In genomic region chr10:41435141-41435540, GRCm38 (mm10) we compare ENCODE assay signal across 17 mouse cellular contexts. TPM values are rescaled to one million over a fixed set of nuclear protein-coding genes. Genes with fewer than 3 reads are reported as not detected.
A peak's percentile ranks its signal among the peaks of the same experiment; 100 is the strongest.
DNase-seq lines count a peak whose midpoint lies in the region; ATAC-seq and TF ChIP-seq lines count a peak whose summit lies in the region.
"Had no signal": no experiment of that assay in that cellular context is flagged by ENCODE, and none has a peak within 500 bp of the region (broad histone marks: within the 10 kb centered on the region; RNA-seq: fewer than 3 reads in every experiment).

No protein-coding gene starts in this region.

- no peak overlapping the region for H3K4me2 ChIP-seq in heart, embryonic 12.5 days
- no peak overlapping the region for H3K4me2 ChIP-seq in lung, embryonic 14.5 days
- H3K4me2 ChIP-seq: forebrain, embryonic 13.5 days; heart, embryonic 13.5 days; hindbrain, embryonic 14.5 days; intestine, embryonic 15.5 days had no signal

- intact Hi-C loops in heart, postnatal 10 days (cut with DNase I): loop anchor here (10.0 kb wide), 2 partner anchors 70 to 250 kb away; no protein-coding TSS in a partner anchor
- intact Hi-C loops in left cerebral cortex, postnatal 14 days (cut with DNase I): no loop called here

- no peak overlapping the region for H3K9ac ChIP-seq in heart, embryonic 12.5 days
- H3K9ac ChIP-seq in lung, embryonic 14.5 days: no peak overlapping the region
- H3K9ac ChIP-seq: forebrain, embryonic 13.5 days; forebrain, postnatal 0 days; heart, embryonic 13.5 days; hindbrain, embryonic 14.5 days; intestine, embryonic 15.5 days had no signal

- no peak for TF ChIP-seq CTCF in lung, embryonic 14.5 days (IDR thresholded peaks at IDR 0.05; ENCODE audit: low read depth)

- no peak overlapping the region for H3K27ac ChIP-seq in heart, embryonic 12.5 days (ENCODE audit: poor library complexity, severe bottlenecking)
- H3K27ac ChIP-seq in lung, embryonic 14.5 days (ENCODE audit: low read depth): no peak overlapping the region
- H3K27ac ChIP-seq: forebrain, embryonic 13.5 days; heart, embryonic 13.5 days; hindbrain, embryonic 14.5 days; intestine, embryonic 15.5 days had no signal

- H3K4me3 ChIP-seq in heart, embryonic 12.5 days: no peak overlapping the region
- H3K4me3 ChIP-seq in lung, embryonic 14.5 days (ENCODE audit: low read depth, low read length): no peak overlapping the region
- H3K4me3 ChIP-seq: forebrain, embryonic 13.5 days; heart, embryonic 13.5 days; intestine, embryonic 15.5 days had no signal

- H3K9me3 ChIP-seq in heart, embryonic 12.5 days (replicated peaks): no peaks in the 10 kb centered on the region
- H3K9me3 ChIP-seq in lung, embryonic 14.5 days (ENCODE audit: low read depth, low read length): no peaks in the 10 kb centered on the region
- H3K9me3 ChIP-seq: forebrain, embryonic 13.5 days; G1E; heart, embryonic 13.5 days; intestine, embryonic 15.5 days had no signal

- peak; percentile 2 for DNase-seq in embryo, embryonic 10.5 days (ENCODE audit: low spot score)
- no peak for DNase-seq in embryo, embryonic 11 days
- DNase-seq in heart, postnatal 10 days: no peak
- peak; percentile 4 for DNase-seq in lung, embryonic 14.5 days
- DNase-seq in lung, postnatal 25 days (ENCODE audit: low spot score): no peak
- peak; percentile 11 for DNase-seq in mesoderm, embryonic 11.5 days (ENCODE audit: low read depth, low spot score)
- no peak for DNase-seq in left cerebral cortex, postnatal 14 days (ENCODE audit: low spot score in 2 of 2)

- ATAC-seq in heart, embryonic 12.5 days (ENCODE audit: insufficient number of reproducible peaks, low FRiP score): peak; percentile 53; the same call in 1 of the 2 replicates
- no peak for ATAC-seq in lung, embryonic 14.5 days (ENCODE audit: insufficient read depth)
- ATAC-seq: forebrain, embryonic 13.5 days; forebrain, postnatal 0 days; intestine, embryonic 15.5 days had no signal

- 13% methylated on average over 3 of the region's 3 CpGs for WGBS in heart, embryonic 12.5 days
- 20% methylated on average over 3 of the region's 3 CpGs for WGBS in lung, embryonic 14.5 days

- peaks cover 3% of the 10 kb centered on the region; the same call in 1 of the 2 replicates for H3K4me1 ChIP-seq in heart, embryonic 12.5 days (replicated peaks)
- H3K4me1 ChIP-seq in lung, embryonic 14.5 days (ENCODE audit: insufficient read depth): no peaks in the 10 kb centered on the region
- H3K4me1 ChIP-seq: forebrain, embryonic 13.5 days; intestine, embryonic 15.5 days had no signal

- H3K27me3 ChIP-seq in heart, embryonic 12.5 days (replicated peaks): no peaks in the 10 kb centered on the region; the same call in 1 of the 2 replicates
- H3K27me3 ChIP-seq in lung, embryonic 14.5 days (ENCODE audit: insufficient read depth, low read length): no peaks in the 10 kb centered on the region
- H3K27me3 ChIP-seq: intestine, embryonic 15.5 days had no signal

- no peaks in the 10 kb centered on the region for H3K36me3 ChIP-seq in heart, embryonic 12.5 days
- no peaks in the 10 kb centered on the region for H3K36me3 ChIP-seq in lung, embryonic 14.5 days (ENCODE audit: insufficient read depth)
- H3K36me3 ChIP-seq: G1E; heart, embryonic 13.5 days; intestine, embryonic 15.5 days had no signal

RNA-seq across cellular contexts. Expression of gene Zbtb24, which starts 15.0 kb away (rescaled TPM):
- 13.3 and 13.5 TPM in 2 replicates for polyA plus RNA-seq in heart, embryonic 12.5 days (2016; fragmentation: Nextera tagmentation; extraction: Ambion mirVana)
- total RNA-seq in heart, postnatal 10 days (2021): 10 to 100 TPM in 1 of 2 experiments, 1 to 10 TPM in 1; 9.7 to 12.3 TPM
- polyA plus RNA-seq in lung, embryonic 14.5 days (2014; fragmentation: Nextera tagmentation; extraction: Ambion mirVana): 17.1 and 19.2 TPM in 2 replicates
- total RNA-seq in left cerebral cortex, postnatal 14 days (2021): 10 to 100 TPM; 15.6 to 17.8 TPM

RNA-seq across cellular contexts. Expression of gene Mical1, which starts 41.0 kb away (rescaled TPM):
- polyA plus RNA-seq in heart, embryonic 12.5 days (2016; fragmentation: Nextera tagmentation; extraction: Ambion mirVana): 38.9 and 45.3 TPM in 2 replicates
- total RNA-seq in heart, postnatal 10 days (2021): 10 to 100 TPM; 34.3 to 39.2 TPM
- 75.1 and 78.7 TPM in 2 replicates for polyA plus RNA-seq in lung, embryonic 14.5 days (2014; fragmentation: Nextera tagmentation; extraction: Ambion mirVana)
- 10 to 100 TPM; 19.4 to 27.0 TPM for total RNA-seq in left cerebral cortex, postnatal 14 days (2021)

RNA-seq across cellular contexts. Expression of gene Smpd2, which starts 55.0 kb away (rescaled TPM):
- polyA plus RNA-seq in heart, embryonic 12.5 days (2016; fragmentation: Nextera tagmentation; extraction: Ambion mirVana): 42.7 and 45.6 TPM in 2 replicates
- 10 to 100 TPM; 48.2 to 57.7 TPM for total RNA-seq in heart, postnatal 10 days (2021)
- 61.4 and 62.4 TPM in 2 replicates for polyA plus RNA-seq in lung, embryonic 14.5 days (2014; fragmentation: Nextera tagmentation; extraction: Ambion mirVana)
- total RNA-seq in left cerebral cortex, postnatal 14 days (2021): 10 to 100 TPM; 20.8 to 24.7 TPM

RNA-seq across cellular contexts. Expression of gene Ppil6, which starts 55.1 kb away (rescaled TPM):
- polyA plus RNA-seq in heart, embryonic 12.5 days (2016; fragmentation: Nextera tagmentation; extraction: Ambion mirVana): 1.1 TPM in 2 replicates
- 1 to 10 TPM; 2.8 to 3.4 TPM for total RNA-seq in heart, postnatal 10 days (2021)
- polyA plus RNA-seq in lung, embryonic 14.5 days (2014; fragmentation: Nextera tagmentation; extraction: Ambion mirVana): 0.73 and 1.2 TPM in 2 replicates
- 1 to 10 TPM; 6.3 to 7.6 TPM for total RNA-seq in left cerebral cortex, postnatal 14 days (2021)
- total RNA-seq: gastrocnemius, adult 18-20 months; gastrocnemius, postnatal 14 days had no signal
- polyA plus RNA-seq: CD4-positive, CD25-positive, alpha-beta regulatory T cell, adult 4 months had no signal

Comparison
In these comparisons a context has a peak if more than half of its experiments do, and no peak if none do; other contexts are left out.
1. DNase-seq: peak in embryo, embryonic 10.5 days (single experiment), lung, embryonic 14.5 days (single experiment) and mesoderm, embryonic 11.5 days (single experiment); none in embryo, embryonic 11 days (single experiment), heart, postnatal 10 days (0 of 2), lung, postnatal 25 days (single experiment) and left cerebral cortex, postnatal 14 days (0 of 2).